Mouse (Mus musculus) bone marrow macrophage, adult 2 months (primary cell): ENCODE data around the gene Fgf2.

Source experiments
- CTCF ChIP-seq: IDR thresholded peaks from 2 replicates; pipeline ENCODE4 v1.5.1; 2012; ENCODE audit warnings: low read depth, mild to moderate bottlenecking, low read length, moderate library complexity
- POLR2A ChIP-seq: IDR thresholded peaks from 2 replicates; pipeline ENCODE4 v1.6.1; 2012; ENCODE audit warnings: mild to moderate bottlenecking, low read depth, low read length, borderline replicate concordance

- TF ChIP-seq CTCF (no peak), POLR2A (no peak)
Measured at GRCm38 (mm10) chr3:37354737-37355136, 6.6 kb downstream of the Fgf2 start.
